Mouse (Mus musculus) hindbrain, embryonic 14.5 days (tissue): ENCODE results near the gene Gm16253. TPM values are rescaled to one million over a fixed set of nuclear protein-coding genes. Genes with fewer than 3 reads are reported as not detected.

Experiments
- ATAC-seq: fragments of 200-750 bp; cut with Nextera tagmentation; 2 replicates; pipeline ENCODE4 v1.8.0; 2017; ENCODE audit warnings: moderate number of reproducible peaks, mild to moderate bottlenecking, moderate TSS enrichment, moderate library complexity; ENCODE audit not compliant: low FRiP score
- DNase-seq: peaks from one replicate; pipeline ENCODE4 v3.0.0-alpha.2; 2015; ENCODE audit warnings: low spot score
- H3K27ac ChIP-seq: fragments of 300-500 bp; sonication (generic); 2 replicates; pipeline ENCODE4 v1.5.1; 2014; ENCODE audit warnings: mild to moderate bottlenecking, moderate library complexity
- H3K27me3 ChIP-seq: fragments of 300-500 bp; sonication (generic); 2 replicates; pipeline ENCODE4 v1.6.1; 2014; ENCODE audit warnings: mild to moderate bottlenecking, low read length, mixed read lengths; ENCODE audit not compliant: control insufficient read depth, insufficient read depth
- H3K36me3 ChIP-seq: fragments of 300-500 bp; sonication (generic); replicated peaks from 2 replicates; pipeline ENCODE4 v1.6.1; 2014; ENCODE audit not compliant: control insufficient read depth, insufficient read depth
- H3K4me1 ChIP-seq: fragments of 300-500 bp; sonication (generic); replicated peaks from 2 replicates; pipeline ENCODE4 v1.6.1; 2014; ENCODE audit warnings: antibody characterized with exemption, low read length, mixed read lengths; ENCODE audit not compliant: control insufficient read depth, insufficient read depth
- H3K4me2 ChIP-seq: fragments of 300-500 bp; sonication (generic); replicated peaks from 2 replicates; pipeline ENCODE4 v1.6.1; 2014; ENCODE audit warnings: mild to moderate bottlenecking, moderate library complexity
- H3K4me3 ChIP-seq: fragments of 300-500 bp; sonication (generic); replicated peaks from 2 replicates; pipeline ENCODE4 v1.5.1; 2014; ENCODE audit warnings: mild to moderate bottlenecking, low read length
- H3K9ac ChIP-seq: fragments of 300-500 bp; sonication (generic); 2 replicates; pipeline ENCODE4 v1.6.1; 2014
- H3K9me3 ChIP-seq: fragments of 300-500 bp; sonication (generic); 2 replicates; pipeline ENCODE4 v1.6.1; 2016; ENCODE audit warnings: low read length; ENCODE audit not compliant: control insufficient read depth
- WGBS: fragments of 180-500 bp; shearing (Covaris S2); extraction: QIAGEN DNeasy Blood & Tissue Kit; methylation state at CpG from one replicate; pipeline ENCODE4 v1.1.7; 2014; 5-methylcytosine and 5-hydroxymethylcytosine counted together
- polyA plus RNA-seq: library from polyadenylated mRNA; unstranded; fragments of >200 nt; fragmentation: Nextera tagmentation; extraction: Ambion mirVana; gene quantifications from 2 replicates; pipeline ENCODE4 v1.2.1, GENCODE M21; 2014

Gene Gm16253
- polyA plus RNA-seq, 1 experiment from 2014 or later: 0.39 TPM

- Histone ChIP-seq H3K4me2 (peak overlapping the region; percentile 85), H3K36me3 (peaks cover 21% of the 10 kb centered on the region), H3K9me3 (no peaks in the 10 kb centered on the region), H3K9ac (no peak overlapping the region), H3K4me3 (no peak overlapping the region), H3K27ac (peak overlapping the region; percentile 54; the same call in 1 of the 2 replicates), H3K4me1 (peaks cover 34% of the 10 kb centered on the region), H3K27me3 (no peaks in the 10 kb centered on the region)
- WGBS: 54% methylated on average over 10 of the region's 10 CpGs
- DNase-seq (no peak), ATAC-seq (no peak)
Measured at GRCm38 (mm10) chr3:96561946-96562681, 14.7 kb upstream of the Gm16253 start.

GRCm38 (mm10) chr3:96563267-96563666 is 13.5 kb upstream of the Gm16253 start:
- Histone ChIP-seq H3K9ac (no peak overlapping the region), H3K36me3 (peaks cover 21% of the 10 kb centered on the region), H3K4me2 (no peak overlapping the region), H3K4me1 (peaks cover 33% of the 10 kb centered on the region), H3K27me3 (no peaks in the 10 kb centered on the region), H3K9me3 (no peaks in the 10 kb centered on the region), H3K27ac (no peak overlapping the region), H3K4me3 (no peak overlapping the region)
- ATAC-seq: no peak
- no peak for DNase-seq
- WGBS: 97% methylated on average over 8 of the region's 8 CpGs

GRCm38 (mm10) chr3:96563911-96564632 is 12.7 kb upstream of the Gm16253 start:
- no peak for ATAC-seq
- 81% methylated on average over 10 of the region's 10 CpGs for WGBS
- H3K9me3 ChIP-seq: no peaks in the 10 kb centered on the region
- H3K27me3 ChIP-seq: no peaks in the 10 kb centered on the region
- H3K36me3 ChIP-seq: peaks cover 21% of the 10 kb centered on the region
- no peak overlapping the region for H3K4me3 ChIP-seq
- no peak for DNase-seq
- H3K4me1 ChIP-seq: peaks cover 29% of the 10 kb centered on the region
- no peak overlapping the region for H3K27ac ChIP-seq
- no peak overlapping the region for H3K4me2 ChIP-seq
- no peak overlapping the region for H3K9ac ChIP-seq

GRCm38 (mm10) chr3:96564633-96565032 is 12.2 kb upstream of the Gm16253 start:
- H3K4me3 ChIP-seq: no peak overlapping the region
- no peak overlapping the region for H3K4me2 ChIP-seq
- no peak overlapping the region for H3K9ac ChIP-seq
- DNase-seq (no peak), ATAC-seq (no peak)
- peaks cover 19% of the 10 kb centered on the region for H3K36me3 ChIP-seq
- WGBS: 68% methylated on average over 7 of the region's 7 CpGs
- no peaks in the 10 kb centered on the region for H3K9me3 ChIP-seq
- peaks cover 23% of the 10 kb centered on the region for H3K4me1 ChIP-seq
- H3K27ac ChIP-seq: no peak overlapping the region
- H3K27me3 ChIP-seq: no peaks in the 10 kb centered on the region

GRCm38 (mm10) chr3:96565105-96565504 is 11.7 kb upstream of the Gm16253 start:
- no peak for DNase-seq
- no peaks in the 10 kb centered on the region for H3K27me3 ChIP-seq
- ATAC-seq: no peak

GRCm38 (mm10) chr3:96566661-96567450 is 9.9 kb upstream of the Gm16253 start:
- Histone ChIP-seq H3K9me3 (no peaks in the 10 kb centered on the region), H3K27me3 (no peaks in the 10 kb centered on the region), H3K4me3 (no peak overlapping the region), H3K9ac (no peak overlapping the region), H3K27ac (no peak overlapping the region), H3K4me1 (peaks cover 2% of the 10 kb centered on the region; the same call in 1 of the 2 replicates), H3K4me2 (no peak overlapping the region), H3K36me3 (no peaks in the 10 kb centered on the region)
- 89% methylated on average over 8 of the region's 8 CpGs for WGBS
- ATAC-seq (no peak), DNase-seq (no peak)

More at GRCm38 (mm10) chr3:96565105-96565504, 11.7 kb upstream of the Gm16253 start:
- Histone ChIP-seq H3K4me2 (no peak overlapping the region), H3K9ac (no peak overlapping the region), H3K4me1 (peaks cover 19% of the 10 kb centered on the region), H3K36me3 (peaks cover 14% of the 10 kb centered on the region), H3K27ac (no peak overlapping the region), H3K4me3 (no peak overlapping the region), H3K9me3 (no peaks in the 10 kb centered on the region)
- WGBS: 91% methylated on average over 2 of the region's 3 CpGs

- 69% methylated on average over 8 of the region's 8 CpGs for WGBS
- no peak overlapping the region for H3K27ac ChIP-seq
- no peaks in the 10 kb centered on the region for H3K9me3 ChIP-seq
- no peaks in the 10 kb centered on the region for H3K4me1 ChIP-seq
- no peak overlapping the region for H3K4me2 ChIP-seq
- H3K36me3 ChIP-seq: no peaks in the 10 kb centered on the region
- no peaks in the 10 kb centered on the region for H3K27me3 ChIP-seq
- DNase-seq: no peak
- no peak overlapping the region for H3K4me3 ChIP-seq
- no peak overlapping the region for H3K9ac ChIP-seq
- ATAC-seq: no peak
Measured at GRCm38 (mm10) chr3:96568605-96569004, 8.2 kb upstream of the Gm16253 start.

GRCm38 (mm10) chr3:96569506-96569905 is 7.3 kb upstream of the Gm16253 start:
- no peak for DNase-seq
- 84% methylated on average over 13 of the region's 13 CpGs for WGBS
- no peaks in the 10 kb centered on the region for H3K4me1 ChIP-seq

More at GRCm38 (mm10) chr3:96569506-96569905, 7.3 kb upstream of the Gm16253 start:
- ATAC-seq: no peak
- no peaks in the 10 kb centered on the region for H3K27me3 ChIP-seq
- no peaks in the 10 kb centered on the region for H3K36me3 ChIP-seq
- no peak overlapping the region for H3K4me2 ChIP-seq
- no peak overlapping the region for H3K27ac ChIP-seq
- no peak overlapping the region for H3K4me3 ChIP-seq
- no peak overlapping the region for H3K9ac ChIP-seq
- no peaks in the 10 kb centered on the region for H3K9me3 ChIP-seq
